In genomic region chr2:26020714-26021560, GRCm38 (mm10) we compare ENCODE assay signal across 8 mouse cellular contexts. TPM values are rescaled to one million over a fixed set of nuclear protein-coding genes. Genes with fewer than 3 reads are reported as not detected.
DNase-seq lines count a peak whose midpoint lies in the region; ATAC-seq and TF ChIP-seq lines count a peak whose summit lies in the region.

No protein-coding gene starts in this region.

- H3K9ac ChIP-seq in intestine, embryonic 16.5 days (ENCODE audit: low read depth, low read length): peak overlapping the region; percentile 86
- peak overlapping the region; percentile 79 for H3K9ac ChIP-seq in limb, embryonic 14.5 days (ENCODE audit: low read depth, low read length, severe bottlenecking)
- peak overlapping the region; percentile 85 for H3K9ac ChIP-seq in midbrain, embryonic 13.5 days (replicated peaks)
- H3K9ac ChIP-seq in stomach, embryonic 16.5 days (ENCODE audit: low read length): peak overlapping the region; percentile 86

- peak; percentile 63 for DNase-seq in 3T3-L1 (ENCODE audit: low read depth, low spot score)
- peak; percentile 65 for DNase-seq in MN1 (ENCODE audit: low spot score)
- peak; percentile 59 to 70 for DNase-seq in gastrocnemius, adult 8-10 months (ENCODE audit: low spot score in 2 of 2)
- DNase-seq in limb, embryonic 14.5 days (ENCODE audit: low spot score): peak; percentile 34

- peak overlapping the region; percentile 82 for H3K4me3 ChIP-seq in intestine, embryonic 16.5 days (ENCODE audit: low read length)
- H3K4me3 ChIP-seq in limb, embryonic 14.5 days (replicated peaks; ENCODE audit: low read length): peak overlapping the region; percentile 78
- H3K4me3 ChIP-seq in midbrain, embryonic 13.5 days (replicated peaks): peak overlapping the region; percentile 86
- H3K4me3 ChIP-seq in stomach, embryonic 16.5 days (replicated peaks; ENCODE audit: low read length): peak overlapping the region; percentile 83

- 1% methylated on average over 38 of the region's 38 CpGs for WGBS in intestine, embryonic 16.5 days
- WGBS in limb, embryonic 14.5 days: 2% methylated on average over 31 of the region's 38 CpGs
- 3% methylated on average over 38 of the region's 38 CpGs for WGBS in midbrain, embryonic 13.5 days
- 1% methylated on average over 38 of the region's 38 CpGs for WGBS in stomach, embryonic 16.5 days

- ATAC-seq in common myeloid progenitor, adult 5-6 weeks (replicated peaks; ENCODE audit: low read depth, poor library complexity, severe bottlenecking): peak; percentile 37; the same call in 1 of the 2 replicates
- peak; percentile 67 for ATAC-seq in intestine, embryonic 16.5 days
- ATAC-seq in limb, embryonic 14.5 days (ENCODE audit: low FRiP score, low read depth): peak; percentile 11
- ATAC-seq in midbrain, embryonic 13.5 days: no peak; the same call in none of the 2 replicates
- ATAC-seq in stomach, embryonic 16.5 days (ENCODE audit: insufficient read depth, low FRiP score): peak; percentile 30; the same call in 1 of the 2 replicates

- H3K9me3 ChIP-seq in intestine, embryonic 16.5 days (ENCODE audit: control insufficient read depth, low read length): no peaks in the 10 kb centered on the region
- H3K9me3 ChIP-seq in limb, embryonic 14.5 days (ENCODE audit: control insufficient read depth, low read length): no peaks in the 10 kb centered on the region
- H3K9me3 ChIP-seq in midbrain, embryonic 13.5 days: no peaks in the 10 kb centered on the region
- no peaks in the 10 kb centered on the region for H3K9me3 ChIP-seq in stomach, embryonic 16.5 days (replicated peaks; ENCODE audit: control insufficient read depth, low read length)

- no peaks in the 10 kb centered on the region for H3K36me3 ChIP-seq in intestine, embryonic 16.5 days (ENCODE audit: control insufficient read depth, insufficient read depth, low read length)
- H3K36me3 ChIP-seq in limb, embryonic 14.5 days (ENCODE audit: control insufficient read depth, insufficient read depth, low read length): peaks cover 6% of the 10 kb centered on the region; the same call in 1 of the 2 replicates
- 0 out of 2 replicates have a peak, but pooled peaks cover 4% of the 10 kb centered on the region for H3K36me3 ChIP-seq in midbrain, embryonic 13.5 days
- no peaks in the 10 kb centered on the region for H3K36me3 ChIP-seq in stomach, embryonic 16.5 days (ENCODE audit: control insufficient read depth, insufficient read depth, low read length)

- H3K4me2 ChIP-seq in intestine, embryonic 16.5 days (ENCODE audit: low read depth, low read length): peak overlapping the region; percentile 86
- peak overlapping the region; percentile 60 for H3K4me2 ChIP-seq in limb, embryonic 14.5 days (replicated peaks; ENCODE audit: low read depth, low read length, severe bottlenecking)
- H3K4me2 ChIP-seq in midbrain, embryonic 13.5 days (replicated peaks): peak overlapping the region; percentile 99
- H3K4me2 ChIP-seq in stomach, embryonic 16.5 days (ENCODE audit: low read depth, low read length): peak overlapping the region; percentile 58

- H3K4me1 ChIP-seq in intestine, embryonic 16.5 days (ENCODE audit: control insufficient read depth, insufficient read depth, low read length): peaks cover 15% of the 10 kb centered on the region
- H3K4me1 ChIP-seq in limb, embryonic 14.5 days (ENCODE audit: control insufficient read depth, insufficient read depth, low read length): peaks cover 8% of the 10 kb centered on the region
- peaks cover 29% of the 10 kb centered on the region for H3K4me1 ChIP-seq in midbrain, embryonic 13.5 days (replicated peaks)
- peaks cover 9% of the 10 kb centered on the region for H3K4me1 ChIP-seq in stomach, embryonic 16.5 days (ENCODE audit: control insufficient read depth, insufficient read depth, low read length)

- no peaks in the 10 kb centered on the region for H3K27me3 ChIP-seq in intestine, embryonic 16.5 days (replicated peaks; ENCODE audit: control insufficient read depth, insufficient read depth, low read length)
- H3K27me3 ChIP-seq in limb, embryonic 14.5 days (ENCODE audit: control insufficient read depth, insufficient read depth, low read length): no peaks in the 10 kb centered on the region
- no peaks in the 10 kb centered on the region for H3K27me3 ChIP-seq in midbrain, embryonic 13.5 days
- no peaks in the 10 kb centered on the region for H3K27me3 ChIP-seq in stomach, embryonic 16.5 days (ENCODE audit: control insufficient read depth, insufficient read depth, low read length)

- H3K27ac ChIP-seq in intestine, embryonic 16.5 days (ENCODE audit: low read length): peak overlapping the region; percentile 94
- H3K27ac ChIP-seq in limb, embryonic 14.5 days (replicated peaks; ENCODE audit: low read depth, low read length): peak overlapping the region; percentile 75
- peak overlapping the region; percentile 82 for H3K27ac ChIP-seq in midbrain, embryonic 13.5 days
- H3K27ac ChIP-seq in stomach, embryonic 16.5 days (ENCODE audit: low read length): peak overlapping the region; percentile 91

- no peak for TF ChIP-seq POLR2A in limb, embryonic 14.5 days (IDR thresholded peaks at IDR 0.05; ENCODE audit: borderline replicate concordance, extremely low read depth, insufficient read depth, insufficient read length)

RNA-seq across cellular contexts. Expression of gene Ubac1, which starts 0.6 kb away (rescaled TPM):
- total RNA-seq in common myeloid progenitor, adult 5-6 weeks (2017): 69.9 and 79.7 TPM in 2 replicates
- total RNA-seq in gastrocnemius, adult 8-10 months (2022): 100 to 1,000 TPM; 223 to 283 (median 240) TPM
- 75.8 and 80.1 TPM in 2 replicates for polyA plus RNA-seq in intestine, embryonic 16.5 days (2015; fragmentation: Nextera tagmentation; extraction: Ambion mirVana)
- 76.5 and 78.8 TPM in 2 replicates for polyA plus RNA-seq in limb, embryonic 14.5 days (2012; rRNA removed)
- 99.3 and 106 TPM in 2 replicates for polyA plus RNA-seq in limb, embryonic 14.5 days (2014; fragmentation: Nextera tagmentation; extraction: Ambion mirVana)
- polyA plus RNA-seq in midbrain, embryonic 13.5 days (2015; fragmentation: Nextera tagmentation; extraction: Ambion mirVana): 93.6 and 104 TPM in 2 replicates
- 72.6 and 81.4 TPM in 2 replicates for polyA plus RNA-seq in stomach, embryonic 16.5 days (2015; fragmentation: Nextera tagmentation; extraction: Ambion mirVana)

RNA-seq across cellular contexts. Expression of gene Camsap1, which starts 37.9 kb away (rescaled TPM):
- 46.6 and 58.5 TPM in 2 replicates for total RNA-seq in common myeloid progenitor, adult 5-6 weeks (2017)
- 10 to 100 TPM; 49.2 to 59.3 (median 51.8) TPM for total RNA-seq in gastrocnemius, adult 8-10 months (2022)
- polyA plus RNA-seq in intestine, embryonic 16.5 days (2015; fragmentation: Nextera tagmentation; extraction: Ambion mirVana): 3.3 and 4.2 TPM in 2 replicates
- polyA plus RNA-seq in limb, embryonic 14.5 days (2012; rRNA removed): 16.1 and 16.7 TPM in 2 replicates
- polyA plus RNA-seq in limb, embryonic 14.5 days (2014; fragmentation: Nextera tagmentation; extraction: Ambion mirVana): 24.2 and 27.8 TPM in 2 replicates
- polyA plus RNA-seq in midbrain, embryonic 13.5 days (2015; fragmentation: Nextera tagmentation; extraction: Ambion mirVana): 49.6 and 59.1 TPM in 2 replicates
- 7.3 and 7.6 TPM in 2 replicates for polyA plus RNA-seq in stomach, embryonic 16.5 days (2015; fragmentation: Nextera tagmentation; extraction: Ambion mirVana)
